Mouse (Mus musculus) layer of hippocampus, postnatal 36 days (tissue): Measurements from ENCODE around the gene Tmub2. TPM values are rescaled to one million over a fixed set of nuclear protein-coding genes. Genes with fewer than 3 reads are reported as not detected.

Source experiments
- DNase-seq, 2 experiments: peaks; one replicate each; pipeline ENCODE4 v3.0.0; 2022
- total RNA-seq, 2 experiments: library from RNA; stranded (reverse); gene quantifications; 2 replicates each; pipeline ENCODE4 v1.2.3; 2021

The Tmub2 gene
- total RNA-seq, 2 experiments from 2014 or later: 64.2 to 64.8 TPM

- DNase-seq: no peak
Measured at GRCm38 (mm10) chr11:102329518-102329917, 44.8 kb downstream of the Tmub2 start.

- DNase-seq: no peak
Measured at GRCm38 (mm10) chr11:102330039-102330438, 45.3 kb downstream of the Tmub2 start.

- no peak for DNase-seq
Measured at GRCm38 (mm10) chr11:102331806-102332205, 47.1 kb downstream of the Tmub2 start.

GRCm38 (mm10) chr11:102333061-102333460 lies 48.3 kb downstream of the Tmub2 start:
- no peak for DNase-seq

- DNase-seq: no peak
Measured at GRCm38 (mm10) chr11:102334010-102334409, 49.3 kb downstream of the Tmub2 start.

GRCm38 (mm10) chr11:102334973-102335700 lies 50.4 kb downstream of the Tmub2 start:
- DNase-seq: no peak

- no peak for DNase-seq
Measured at GRCm38 (mm10) chr11:102336191-102336590, 51.5 kb downstream of the Tmub2 start.

- DNase-seq: no peak
Measured at GRCm38 (mm10) chr11:102337921-102338320, 53.2 kb downstream of the Tmub2 start.

- peak; percentile 30 to 45 for DNase-seq
Measured at GRCm38 (mm10) chr11:102338561-102338960, 53.8 kb downstream of the Tmub2 start.

Other genes with a start within 250 kb of the Tmub2 start
- gene Cd300lg, start 243.4 kb upstream of the Tmub2 start, total RNA-seq: not detected
- gene Mpp2, start 196.4 kb upstream of the Tmub2 start, total RNA-seq: 100 to 1,000 TPM; 138 to 139 TPM
- gene Ppy, start 183.6 kb upstream of the Tmub2 start, total RNA-seq: not detected
- gene Pyy, start 177.1 kb upstream of the Tmub2 start, total RNA-seq: not detected
- not detected for gene Nags, start 139.4 kb upstream of the Tmub2 start, total RNA-seq
- 10 to 100 TPM; 29.5 to 30.6 TPM for gene Tmem101, start 128.5 kb upstream of the Tmub2 start, total RNA-seq
- 10 to 100 TPM; 59.4 to 60.8 TPM for gene Lsm12, start 99.6 kb upstream of the Tmub2 start, total RNA-seq
- gene G6pc3, start 95.3 kb upstream of the Tmub2 start, total RNA-seq: 10 to 100 TPM; 52.0 to 58.5 TPM
- 100 to 1,000 TPM; 227 to 234 TPM for gene Hdac5, start 54.8 kb upstream of the Tmub2 start, total RNA-seq
- 1 to 10 TPM in 1 of 2 experiments, under 1 TPM in 1; 0.58 to 1.5 TPM for gene BC030867, start 36.0 kb upstream of the Tmub2 start, total RNA-seq
- 1 to 10 TPM; 1.0 to 1.2 TPM for gene Asb16, start 16.2 kb upstream of the Tmub2 start, total RNA-seq
- gene Atxn7l3, start 11.7 kb downstream of the Tmub2 start, total RNA-seq: 100 to 1,000 TPM; 172 to 173 TPM
- 100 to 1,000 TPM; 127 to 128 TPM for gene Ubtf, start 34.8 kb downstream of the Tmub2 start, total RNA-seq
- gene Slc4a1, start 81.3 kb downstream of the Tmub2 start, total RNA-seq: under 1 TPM; 0.10 to 0.15 TPM
- gene Rundc3a, start 108.5 kb downstream of the Tmub2 start, total RNA-seq: 100 to 1,000 TPM; 455 to 507 TPM
- 10 to 100 TPM; 61.9 to 64.0 TPM for gene Slc25a39, start 123.0 kb downstream of the Tmub2 start, total RNA-seq
- 10 to 100 TPM; 60.3 to 68.3 TPM for gene Grn, start 145.4 kb downstream of the Tmub2 start, total RNA-seq
- gene Fam171a2, start 162.8 kb downstream of the Tmub2 start, total RNA-seq: 100 to 1,000 TPM in 1 of 2 experiments, 10 to 100 TPM in 1; 97.3 to 111 TPM
- 1 to 10 TPM; 1.3 to 3.8 TPM for gene Itga2b, start 185.2 kb downstream of the Tmub2 start, total RNA-seq